Mouse (Mus musculus) small intestine, adult 2 months (tissue): ENCODE data around the gene Rasal2.

ENCODE experiments used
- CTCF ChIP-seq: fragments of 200-500 bp; IDR thresholded peaks from 2 replicates; pipeline ENCODE4 v1.5.1; 2012; ENCODE audit warnings: low read depth, mild to moderate bottlenecking, control low read depth, inconsistent platforms, low read length, moderate library complexity, mixed read lengths; ENCODE audit not compliant: insufficient replicate concordance, insufficient read length; ENCODE audit errors: extremely low read depth
- POLR2A ChIP-seq: fragments of 200-500 bp; IDR thresholded peaks from 2 replicates; pipeline ENCODE4 v1.6.1; 2012; ENCODE audit warnings: low read depth, mild to moderate bottlenecking, control low read depth, inconsistent platforms, low read length, moderate library complexity

- no peak for TF ChIP-seq CTCF
- TF ChIP-seq POLR2A = no peak
These were observed 37.1 kb upstream of the Rasal2 start for GRCm38 (mm10) chr1:157449532-157449931.
